Mouse (Mus musculus) hindbrain, postnatal 0 days (tissue): Measurements from ENCODE around the gene Fgfr2. TPM values are rescaled to one million over a fixed set of nuclear protein-coding genes. Genes with fewer than 3 reads are reported as not detected.

Source experiments
- ATAC-seq: fragments of 200-750 bp; cut with Nextera tagmentation; 2 replicates; pipeline ENCODE4 v1.8.0; 2017; ENCODE audit warnings: mild to moderate bottlenecking, moderate TSS enrichment, moderate library complexity
- DNase-seq: peaks from one replicate; pipeline ENCODE4 v3.0.0-alpha.2; 2015; ENCODE audit warnings: low spot score
- H3K27ac ChIP-seq: fragments of 300-500 bp; sonication (generic); 2 replicates; pipeline ENCODE4 v1.5.1; 2014; ENCODE audit warnings: mild to moderate bottlenecking
- H3K27me3 ChIP-seq: fragments of 300-500 bp; sonication (generic); 2 replicates; pipeline ENCODE4 v1.6.1; 2014; ENCODE audit warnings: low read length, mixed read lengths; ENCODE audit not compliant: insufficient read depth
- H3K36me3 ChIP-seq: fragments of 300-500 bp; sonication (generic); 2 replicates; pipeline ENCODE4 v1.6.1; 2014; ENCODE audit warnings: low read length, mixed read lengths; ENCODE audit not compliant: insufficient read depth
- H3K4me1 ChIP-seq: fragments of 300-500 bp; sonication (generic); 2 replicates; pipeline ENCODE4 v1.6.1; 2014; ENCODE audit warnings: antibody characterized with exemption, low read length, mixed read lengths; ENCODE audit not compliant: insufficient read depth
- H3K4me2 ChIP-seq: fragments of 300-500 bp; sonication (generic); 2 replicates; pipeline ENCODE4 v1.6.1; 2014; ENCODE audit warnings: low read depth, mild to moderate bottlenecking, low read length, moderate library complexity, mixed read lengths
- H3K4me3 ChIP-seq: fragments of 300-500 bp; sonication (generic); 2 replicates; pipeline ENCODE4 v1.5.1; 2014; ENCODE audit warnings: low read length
- H3K9ac ChIP-seq: fragments of 300-500 bp; sonication (generic); replicated peaks from 2 replicates; pipeline ENCODE4 v1.6.1; 2014; ENCODE audit warnings: mild to moderate bottlenecking, low read length, moderate library complexity, mixed read lengths
- H3K9me3 ChIP-seq: fragments of 300-500 bp; sonication (generic); 2 replicates; pipeline ENCODE4 v1.6.1; 2016; ENCODE audit warnings: low read length, mixed read lengths
- CTCF ChIP-seq: IDR thresholded peaks from 2 replicates; pipeline ENCODE4 v1.5.1; 2016; ENCODE audit warnings: antibody characterized with exemption, control low read depth, low read depth
- WGBS: fragments of 180-500 bp; shearing (Covaris S2); extraction: QIAGEN DNeasy Blood & Tissue Kit; methylation state at CpG from one replicate; pipeline ENCODE4 v1.1.7; 2014; 5-methylcytosine and 5-hydroxymethylcytosine counted together
- polyA plus RNA-seq: library from polyadenylated mRNA; unstranded; fragments of >200 nt; fragmentation: Nextera tagmentation; extraction: Ambion mirVana; gene quantifications from 2 replicates; pipeline ENCODE4 v1.2.1, GENCODE M21; 2015
- total RNA-seq: library from RNA; depleted of rRNA; stranded (reverse); fragments of >200 nt; gene quantifications from 2 replicates; pipeline ENCODE4 v1.2.3, GENCODE M21; 2014

Fgfr2 gene
- total and polyA plus RNA-seq, 2 experiments from 2014 or later: 17.3 to 49.0 TPM

- H3K4me3 ChIP-seq: no peak overlapping the region
- no peaks in the 10 kb centered on the region for H3K27me3 ChIP-seq
- no peak for TF ChIP-seq CTCF
- peak overlapping the region; percentile 73 for H3K27ac ChIP-seq
- DNase-seq (no peak), ATAC-seq (no peak)
- H3K9ac ChIP-seq: no peak overlapping the region; the same call in 1 of the 2 replicates
- 48% methylated on average over 13 of the region's 13 CpGs for WGBS
- no peaks in the 10 kb centered on the region for H3K36me3 ChIP-seq
- H3K9me3 ChIP-seq: no peaks in the 10 kb centered on the region
- H3K4me1 ChIP-seq: peaks cover 41% of the 10 kb centered on the region
- no peak overlapping the region for H3K4me2 ChIP-seq
These were observed 316.0 kb downstream of the Fgfr2 start for GRCm38 (mm10) chr7:132806926-132807857.

GRCm38 (mm10) chr7:132806286-132806685 lies 316.9 kb downstream of the Fgfr2 start:
- ATAC-seq: peak; percentile 62
- Histone ChIP-seq H3K9ac (no peak overlapping the region), H3K4me2 (no peak overlapping the region), H3K4me1 (peaks cover 41% of the 10 kb centered on the region), H3K9me3 (no peaks in the 10 kb centered on the region), H3K27me3 (no peaks in the 10 kb centered on the region), H3K27ac (peak overlapping the region; percentile 73), H3K36me3 (no peaks in the 10 kb centered on the region), H3K4me3 (no peak overlapping the region)
- DNase-seq: peak; percentile 78
- peak; percentile 4; the same call in 1 of the 2 replicates for TF ChIP-seq CTCF
- WGBS: 36% methylated on average over 5 of the region's 5 CpGs

- Histone ChIP-seq H3K4me1 (peaks cover 42% of the 10 kb centered on the region), H3K9me3 (no peaks in the 10 kb centered on the region), H3K4me3 (no peak overlapping the region), H3K9ac (no peak overlapping the region), H3K4me2 (no peak overlapping the region), H3K27ac (0 out of 2 replicates have a peak overlapping the region, but pooled peaks have one; percentile 41), H3K27me3 (no peaks in the 10 kb centered on the region), H3K36me3 (no peaks in the 10 kb centered on the region)
- TF ChIP-seq CTCF: no peak
- 92% methylated on average over 5 of the region's 5 CpGs for WGBS
- ATAC-seq: no peak
- no peak for DNase-seq
These were observed 318.2 kb downstream of the Fgfr2 start for GRCm38 (mm10) chr7:132804951-132805350.

GRCm38 (mm10) chr7:132804461-132804860 lies 318.7 kb downstream of the Fgfr2 start:
- Histone ChIP-seq H3K4me1 (peaks cover 47% of the 10 kb centered on the region), H3K4me3 (no peak overlapping the region), H3K9me3 (no peaks in the 10 kb centered on the region), H3K27me3 (no peaks in the 10 kb centered on the region), H3K9ac (no peak overlapping the region), H3K27ac (0 out of 2 replicates have a peak overlapping the region, but pooled peaks have one; percentile 41), H3K36me3 (no peaks in the 10 kb centered on the region), H3K4me2 (no peak overlapping the region)
- no peak for ATAC-seq
- TF ChIP-seq CTCF: no peak
- WGBS: 85% methylated on average over 7 of the region's 7 CpGs
- DNase-seq: no peak

GRCm38 (mm10) chr7:132803962-132804361 lies 319.2 kb downstream of the Fgfr2 start:
- ATAC-seq: no peak
- no peak overlapping the region for H3K4me2 ChIP-seq
- WGBS: 63% methylated on average over 3 of the region's 3 CpGs
- TF ChIP-seq CTCF: no peak
- peaks cover 44% of the 10 kb centered on the region for H3K4me1 ChIP-seq
- H3K27ac ChIP-seq: no peak overlapping the region
- H3K27me3 ChIP-seq: no peaks in the 10 kb centered on the region
- no peaks in the 10 kb centered on the region for H3K36me3 ChIP-seq
- H3K4me3 ChIP-seq: no peak overlapping the region
- no peak overlapping the region for H3K9ac ChIP-seq
- H3K9me3 ChIP-seq: no peaks in the 10 kb centered on the region
- DNase-seq: no peak

GRCm38 (mm10) chr7:132803336-132803735 lies 319.8 kb downstream of the Fgfr2 start:
- H3K4me1 ChIP-seq: peaks cover 40% of the 10 kb centered on the region

GRCm38 (mm10) chr7:132802691-132803090 lies 320.5 kb downstream of the Fgfr2 start:
- Histone ChIP-seq H3K4me1 (peaks cover 36% of the 10 kb centered on the region), H3K9me3 (no peaks in the 10 kb centered on the region), H3K36me3 (no peaks in the 10 kb centered on the region), H3K27ac (no peak overlapping the region), H3K4me3 (no peak overlapping the region), H3K27me3 (no peaks in the 10 kb centered on the region), H3K9ac (no peak overlapping the region), H3K4me2 (no peak overlapping the region)
- ATAC-seq (no peak), DNase-seq (no peak)
- 82% methylated on average over 11 of the region's 11 CpGs for WGBS
- TF ChIP-seq CTCF: no peak

More at GRCm38 (mm10) chr7:132803336-132803735, 319.8 kb downstream of the Fgfr2 start:
- Histone ChIP-seq H3K4me2 (no peak overlapping the region), H3K4me3 (no peak overlapping the region), H3K9me3 (no peaks in the 10 kb centered on the region), H3K36me3 (no peaks in the 10 kb centered on the region), H3K27ac (no peak overlapping the region), H3K9ac (no peak overlapping the region), H3K27me3 (no peaks in the 10 kb centered on the region)
- TF ChIP-seq CTCF: no peak
- ATAC-seq (no peak), DNase-seq (no peak)
- 85% methylated on average over 2 of the region's 2 CpGs for WGBS
